Mouse (Mus musculus): ENCODE measurements around the gene Sobp. TPM values are rescaled to one million over a fixed set of nuclear protein-coding genes. Genes with fewer than 3 reads are reported as not detected.

The Sobp gene
- polyA plus RNA-seq, 1 experiment: not detected

DNA sequence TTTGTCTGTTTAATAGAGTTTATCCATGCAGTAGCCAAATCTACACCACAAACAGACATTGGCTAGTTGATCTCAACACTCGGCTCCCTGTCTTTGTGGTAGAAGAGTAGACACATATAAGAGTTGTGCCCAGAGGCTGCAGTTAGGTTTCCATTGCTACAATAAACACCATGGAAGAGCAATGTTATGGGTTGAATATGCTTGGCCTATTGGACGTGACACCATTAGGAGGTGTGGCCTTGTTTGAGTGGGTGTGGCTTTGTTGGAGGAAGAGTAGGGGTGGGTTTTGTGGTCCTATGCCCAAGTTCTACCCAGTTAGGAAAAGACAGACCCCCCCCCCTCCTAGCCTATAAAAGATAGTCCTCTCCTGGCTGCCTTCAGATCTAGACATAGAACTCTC, 211.3 kb downstream of the Sobp start:
- no peak overlapping the region for H3K4me3 ChIP-seq (ENCODE audit: insufficient read depth, low read length)
- TF ChIP-seq CTCF (IDR thresholded peaks at IDR 0.05; ENCODE audit: low read depth, low read length) (no peak), POLR2A (IDR thresholded peaks at IDR 0.05; ENCODE audit: borderline replicate concordance, low read depth, low read length) (no peak)
- no peak overlapping the region for H3K27ac ChIP-seq (ENCODE audit: insufficient read depth, low read depth, low read length)
- peaks cover 20% of the 10 kb centered on the region for H3K4me1 ChIP-seq (ENCODE audit: control insufficient read depth, insufficient read depth, low read length)

DNA sequence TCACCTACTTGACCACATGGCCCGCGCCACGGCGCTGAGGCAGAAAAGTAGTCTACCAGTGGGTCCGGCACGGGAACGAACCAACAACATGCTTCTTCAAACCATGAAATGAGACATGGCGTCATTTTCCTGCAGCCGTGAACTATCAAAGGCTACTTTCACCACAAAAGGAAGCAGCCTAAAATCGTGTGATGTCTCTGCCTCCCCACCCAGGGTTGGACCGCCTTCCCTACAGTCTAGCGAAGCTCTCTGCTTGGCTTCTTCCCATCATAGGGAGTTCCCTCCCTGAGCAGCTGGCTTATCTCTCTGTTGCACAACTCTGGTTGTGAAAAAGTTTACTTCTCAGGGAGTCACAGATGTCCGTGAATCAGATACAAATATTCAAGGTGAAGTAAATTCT, 211.7 kb downstream of the Sobp start:
- TF ChIP-seq CTCF (IDR thresholded peaks at IDR 0.05; ENCODE audit: low read depth, low read length): no peak
- TF ChIP-seq POLR2A (IDR thresholded peaks at IDR 0.05; ENCODE audit: borderline replicate concordance, low read depth, low read length): no peak
- H3K27ac ChIP-seq (ENCODE audit: insufficient read depth, low read depth, low read length): peak overlapping the region; percentile 65
- H3K4me1 ChIP-seq (ENCODE audit: control insufficient read depth, insufficient read depth, low read length): peaks cover 20% of the 10 kb centered on the region
- H3K4me3 ChIP-seq (ENCODE audit: insufficient read depth, low read length): peak overlapping the region; percentile 50

DNA sequence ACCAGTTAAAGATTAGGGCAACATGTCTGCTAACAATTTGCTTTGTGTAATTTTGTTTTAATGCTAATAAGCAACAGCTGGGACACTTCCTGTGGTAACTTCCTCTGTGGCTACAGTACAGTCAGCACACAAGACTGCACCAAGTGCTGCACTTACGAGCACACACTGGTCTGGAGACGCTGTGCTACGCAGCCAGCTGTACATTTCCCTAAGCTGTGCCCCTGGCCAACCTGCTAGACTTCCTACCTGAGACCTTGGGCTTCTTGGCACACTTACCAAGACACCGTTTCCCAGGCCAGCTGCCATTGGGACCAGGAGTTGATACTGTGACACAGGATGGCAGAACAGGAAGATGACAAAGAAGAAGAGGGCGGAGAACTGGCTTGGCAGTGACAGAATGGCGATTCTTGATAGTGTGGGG, 212.1 kb downstream of the Sobp start:
- peak overlapping the region; percentile 65 for H3K27ac ChIP-seq (ENCODE audit: insufficient read depth, low read depth, low read length)
- TF ChIP-seq POLR2A (IDR thresholded peaks at IDR 0.05; ENCODE audit: borderline replicate concordance, low read depth, low read length): no peak
- H3K4me3 ChIP-seq (ENCODE audit: insufficient read depth, low read length): peak overlapping the region; percentile 50
- peaks cover 20% of the 10 kb centered on the region for H3K4me1 ChIP-seq (ENCODE audit: control insufficient read depth, insufficient read depth, low read length)

DNA sequence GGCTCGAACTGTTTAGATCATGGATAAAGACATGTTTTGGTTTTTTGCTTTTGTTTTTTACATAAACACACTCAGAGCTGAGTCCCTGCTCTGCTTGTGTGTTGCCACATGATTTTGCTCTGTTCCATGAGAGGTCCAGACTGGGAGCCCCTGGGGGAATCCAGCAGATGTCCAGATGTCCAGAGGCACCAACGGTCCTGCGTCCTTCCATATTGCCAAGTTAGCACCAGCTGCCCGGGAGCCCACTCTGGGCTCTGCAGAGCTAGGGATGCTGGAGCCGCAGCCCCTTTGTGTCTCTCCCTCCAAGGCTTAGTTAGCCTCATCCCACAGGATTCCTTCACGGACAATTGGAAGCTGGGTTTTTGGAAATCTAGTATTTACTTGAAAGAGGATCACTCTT, 212.6 kb downstream of the Sobp start:
- Histone ChIP-seq H3K4me1 (ENCODE audit: control insufficient read depth, insufficient read depth, low read length) (peaks cover 20% of the 10 kb centered on the region), H3K27ac (ENCODE audit: insufficient read depth, low read depth, low read length) (0 out of 2 replicates have a peak overlapping the region, but pooled peaks have one; percentile 19), H3K4me3 (ENCODE audit: insufficient read depth, low read length) (no peak overlapping the region)
- no peak for TF ChIP-seq POLR2A (IDR thresholded peaks at IDR 0.05; ENCODE audit: borderline replicate concordance, low read depth, low read length)
- no peak for TF ChIP-seq CTCF (IDR thresholded peaks at IDR 0.05; ENCODE audit: low read depth, low read length)

DNA sequence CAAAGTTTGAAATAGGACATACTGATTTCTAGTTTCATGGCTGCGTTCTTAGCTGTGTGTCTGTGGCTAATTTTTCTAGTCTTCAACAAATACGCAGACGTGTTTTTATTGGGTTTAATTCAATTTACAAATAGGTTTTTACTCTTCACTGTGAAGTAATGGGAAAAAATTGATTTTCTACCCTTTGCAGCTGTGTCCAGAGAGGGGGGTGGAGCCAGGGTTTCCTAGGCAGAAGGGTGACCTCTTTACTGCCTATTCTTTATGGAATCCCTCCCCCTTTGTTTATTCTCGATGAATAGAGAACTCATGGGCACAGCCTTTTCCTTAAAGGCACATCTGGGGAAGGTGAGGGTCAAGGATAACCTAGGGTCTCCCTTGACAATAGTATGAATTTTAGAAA, 215.6 kb downstream of the Sobp start:
- Histone ChIP-seq H3K27ac (ENCODE audit: insufficient read depth, low read depth, low read length) (no peak overlapping the region), H3K4me3 (ENCODE audit: insufficient read depth, low read length) (no peak overlapping the region), H3K4me1 (ENCODE audit: control insufficient read depth, insufficient read depth, low read length) (peaks cover 19% of the 10 kb centered on the region)
- no peak for TF ChIP-seq POLR2A (IDR thresholded peaks at IDR 0.05; ENCODE audit: borderline replicate concordance, low read depth, low read length)
- no peak for TF ChIP-seq CTCF (IDR thresholded peaks at IDR 0.05; ENCODE audit: low read depth, low read length)

DNA sequence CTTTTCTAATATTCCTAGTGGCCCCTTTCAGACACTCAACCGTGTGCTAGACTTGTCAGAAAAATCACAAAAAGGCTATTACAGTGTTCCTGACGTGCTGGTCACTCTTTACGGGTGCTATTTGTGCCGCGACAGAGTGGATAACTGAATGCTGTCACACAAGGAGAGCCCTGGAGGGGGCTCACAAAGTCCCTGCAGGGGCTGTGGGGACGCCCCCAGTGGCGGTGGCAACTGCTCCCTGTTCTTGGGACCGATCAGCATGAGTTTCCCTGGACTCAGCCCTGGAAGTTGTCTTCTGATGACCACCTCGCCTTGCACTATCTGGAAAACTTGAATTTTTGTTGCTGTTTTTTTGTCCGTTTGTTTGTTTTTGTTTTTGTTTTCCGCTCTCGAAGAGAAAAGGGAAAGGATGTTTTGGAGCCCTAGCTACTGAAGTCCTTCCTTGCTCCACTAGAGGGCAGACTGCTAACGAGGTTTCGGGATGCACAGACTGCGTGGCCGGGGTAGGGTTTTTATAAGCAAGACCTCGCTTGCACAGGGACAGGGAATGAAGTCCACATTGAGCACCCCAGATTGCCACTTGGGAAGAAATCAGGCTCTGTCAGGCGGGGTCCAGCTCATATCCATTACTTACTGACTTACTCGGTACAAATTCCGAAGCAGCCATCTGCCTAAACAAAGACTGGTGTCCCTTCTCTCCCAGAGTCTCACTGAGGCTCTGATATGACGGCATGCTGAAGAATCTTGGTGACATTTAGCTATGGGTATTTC, 216.3 kb downstream of the Sobp start:
- TF ChIP-seq CTCF (IDR thresholded peaks at IDR 0.05; ENCODE audit: low read depth, low read length): peak; percentile 97
- no peak for TF ChIP-seq POLR2A (IDR thresholded peaks at IDR 0.05; ENCODE audit: borderline replicate concordance, low read depth, low read length)
- no peak overlapping the region for H3K4me3 ChIP-seq (ENCODE audit: insufficient read depth, low read length)
- no peak overlapping the region for H3K27ac ChIP-seq (ENCODE audit: insufficient read depth, low read depth, low read length)
- peaks cover 18% of the 10 kb centered on the region for H3K4me1 ChIP-seq (ENCODE audit: control insufficient read depth, insufficient read depth, low read length)

DNA sequence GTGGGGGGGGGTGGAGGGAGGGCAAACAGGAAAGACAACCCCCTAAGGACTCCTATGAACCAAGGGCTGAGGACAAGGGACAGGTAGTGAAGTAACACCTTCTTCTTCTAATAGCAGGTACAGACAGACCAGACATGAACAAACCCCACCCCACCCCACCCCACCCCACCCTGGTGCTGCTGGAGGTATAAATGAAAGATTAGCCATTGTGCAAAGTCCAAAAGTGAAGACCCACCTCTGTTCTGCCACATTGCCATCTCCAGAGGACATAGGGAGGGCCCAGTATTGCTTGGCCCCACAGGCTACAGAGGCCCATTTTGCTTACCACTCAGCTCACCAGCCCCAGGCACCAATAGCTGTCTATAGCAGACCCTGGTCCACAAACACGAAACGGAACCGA, 219.1 kb downstream of the Sobp start:
- Histone ChIP-seq H3K4me3 (ENCODE audit: insufficient read depth, low read length) (no peak overlapping the region), H3K27ac (ENCODE audit: insufficient read depth, low read depth, low read length) (no peak overlapping the region), H3K4me1 (ENCODE audit: control insufficient read depth, insufficient read depth, low read length) (no peaks in the 10 kb centered on the region)
- no peak for TF ChIP-seq CTCF (IDR thresholded peaks at IDR 0.05; ENCODE audit: low read depth, low read length)
- TF ChIP-seq POLR2A (IDR thresholded peaks at IDR 0.05; ENCODE audit: borderline replicate concordance, low read depth, low read length): no peak

DNA sequence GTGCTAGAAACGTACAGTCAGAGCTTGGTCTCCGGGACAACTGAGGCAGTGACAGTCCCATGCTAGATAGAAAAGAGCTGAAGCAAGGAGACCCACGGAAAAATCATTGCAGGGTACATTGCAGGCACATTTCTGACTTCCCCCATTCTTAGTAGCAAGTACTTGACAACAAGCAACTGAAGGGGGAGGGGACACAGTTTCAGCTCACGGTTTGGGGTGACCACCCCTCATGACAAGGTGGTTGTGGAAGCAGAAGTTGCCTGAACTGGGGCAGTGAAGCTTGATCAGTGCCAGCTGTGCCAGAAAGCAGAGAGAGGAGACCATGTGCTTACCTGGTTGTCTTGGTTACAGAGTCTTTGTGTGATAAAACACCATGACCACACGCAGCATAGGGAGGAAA, 220.7 kb downstream of the Sobp start:
- Histone ChIP-seq H3K4me1 (ENCODE audit: control insufficient read depth, insufficient read depth, low read length) (no peaks in the 10 kb centered on the region), H3K27ac (ENCODE audit: insufficient read depth, low read depth, low read length) (no peak overlapping the region), H3K4me3 (ENCODE audit: insufficient read depth, low read length) (no peak overlapping the region)
- TF ChIP-seq CTCF (IDR thresholded peaks at IDR 0.05; ENCODE audit: low read depth, low read length): no peak
- TF ChIP-seq POLR2A (IDR thresholded peaks at IDR 0.05; ENCODE audit: borderline replicate concordance, low read depth, low read length): no peak

Other genes starting within 250 kb of the Sobp start
- not detected in 2 replicates for gene 9030612E09Rik, start 174 bp upstream of the Sobp start, polyA plus RNA-seq (2012; ENCODE audit: insufficient read depth, insufficient read length, missing spikeins)
- 5.9 and 6.1 TPM in 2 replicates for gene Pdss2, start 47.0 kb upstream of the Sobp start, polyA plus RNA-seq (2012; ENCODE audit: insufficient read depth, insufficient read length, missing spikeins)

All from bone marrow macrophage, adult 2 months (primary cell).